ENCODE assay signal across 10 mouse cellular contexts in the genomic region with DNA sequence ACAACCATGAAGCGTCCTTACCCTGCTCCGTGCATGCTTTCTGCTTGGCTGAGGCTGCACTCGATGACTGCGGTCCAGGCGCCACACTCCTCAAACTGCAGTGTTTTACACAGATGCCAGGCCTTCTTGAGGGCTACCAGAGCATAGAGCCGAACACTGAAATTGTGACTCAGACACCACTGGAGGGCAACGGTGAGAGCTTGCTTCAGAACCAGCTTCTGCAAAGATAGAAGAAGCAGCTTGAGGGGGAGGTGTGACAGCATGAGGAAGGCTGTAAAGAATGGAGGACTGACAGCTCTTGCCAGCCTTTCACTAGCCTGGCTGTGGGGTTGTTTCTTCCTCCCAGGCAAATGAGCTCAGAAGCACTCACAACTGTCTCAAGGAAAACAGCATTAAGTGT. TPM values are rescaled to one million over a fixed set of nuclear protein-coding genes. Genes with fewer than 3 reads are reported as not detected.
A peak's percentile ranks its signal among the peaks of the same experiment; 100 is the strongest.
DNase-seq lines count a peak whose midpoint lies in the region; ATAC-seq and TF ChIP-seq lines count a peak whose summit lies in the region.
"Had no signal": no experiment of that assay in that cellular context is flagged by ENCODE, and none has a peak within 500 bp of the region (broad histone marks: within the 10 kb centered on the region; RNA-seq: fewer than 3 reads in every experiment).

No protein-coding gene starts in this region.

- DNase-seq in cerebellum, postnatal 10 days = peak; percentile 16 to 31
- no peak for DNase-seq in cerebellum, postnatal 36 days
- DNase-seq in midbrain, postnatal 0 days (ENCODE audit: low spot score) = peak; percentile 26
- DNase-seq in left cerebral cortex, postnatal 14 days (ENCODE audit: low spot score in 2 of 2) = peak; percentile 58 to 78
- DNase-seq in telencephalon, adult 2 months (ENCODE audit: low read depth, low spot score) = peak; percentile 80
- no peak for DNase-seq in gastrocnemius, postnatal 4 days (ENCODE audit: low spot score in 2 of 2)
- no peak for DNase-seq in hindbrain, embryonic 11.5 days (ENCODE audit: low spot score)
- DNase-seq: cerebellum, adult 9-10 months; liver, embryonic 13.5 days had no signal

- no peaks in the 10 kb centered on the region for H3K27me3 ChIP-seq in midbrain, postnatal 0 days (ENCODE audit: insufficient read depth, low read length)
- H3K27me3 ChIP-seq in midbrain, embryonic 15.5 days (replicated peaks) = no peaks in the 10 kb centered on the region
- no peaks in the 10 kb centered on the region for H3K27me3 ChIP-seq in hindbrain, embryonic 11.5 days (ENCODE audit: control insufficient read depth, insufficient read depth, low read length)
- H3K27me3 ChIP-seq: liver, embryonic 13.5 days had no signal

- H3K36me3 ChIP-seq in midbrain, postnatal 0 days (ENCODE audit: insufficient read depth, low read length) = peaks cover 53% of the 10 kb centered on the region
- H3K36me3 ChIP-seq in midbrain, embryonic 15.5 days (replicated peaks) = peaks cover 18% of the 10 kb centered on the region; the same call in 1 of the 2 replicates
- no peaks in the 10 kb centered on the region for H3K36me3 ChIP-seq in hindbrain, embryonic 11.5 days (ENCODE audit: control insufficient read depth, insufficient read depth, low read length)

- H3K4me3 ChIP-seq in midbrain, postnatal 0 days (ENCODE audit: low read depth, low read length) = no peak overlapping the region
- H3K4me3 ChIP-seq in midbrain, embryonic 15.5 days = no peak overlapping the region
- no peak overlapping the region for H3K4me3 ChIP-seq in hindbrain, embryonic 11.5 days (ENCODE audit: low read depth, low read length)
- H3K4me3 ChIP-seq: liver, embryonic 13.5 days had no signal

- H3K9me3 ChIP-seq in midbrain, postnatal 0 days (ENCODE audit: low read length) = no peaks in the 10 kb centered on the region
- H3K9me3 ChIP-seq in midbrain, embryonic 15.5 days = no peaks in the 10 kb centered on the region
- H3K9me3 ChIP-seq in hindbrain, embryonic 11.5 days (ENCODE audit: control insufficient read depth, low read length) = no peaks in the 10 kb centered on the region
- H3K9me3 ChIP-seq: liver, embryonic 13.5 days had no signal

- WGBS in midbrain, postnatal 0 days = 80% methylated on average over 7 of the region's 7 CpGs
- 85% methylated on average over 7 of the region's 7 CpGs for WGBS in midbrain, embryonic 15.5 days
- whole genome bisulfite sequencing in hindbrain, embryonic 11.5 days = 88% methylated on average over 7 of the region's 7 CpGs

- no peak overlapping the region for H3K4me2 ChIP-seq in midbrain, postnatal 0 days (ENCODE audit: low read depth, low read length, poor library complexity, severe bottlenecking)
- no peak overlapping the region for H3K4me2 ChIP-seq in midbrain, embryonic 15.5 days
- H3K4me2 ChIP-seq in hindbrain, embryonic 11.5 days (replicated peaks; ENCODE audit: low read depth, low read length) = no peak overlapping the region
- H3K4me2 ChIP-seq: liver, embryonic 13.5 days had no signal

- intact Hi-C loops in left cerebral cortex, postnatal 14 days (cut with DNase I) = no loop called here

- ATAC-seq in midbrain, postnatal 0 days (ENCODE audit: low FRiP score) = no peak
- no peak for ATAC-seq in midbrain, embryonic 15.5 days (replicated peaks)
- no peak for ATAC-seq in hindbrain, embryonic 11.5 days (ENCODE audit: low FRiP score)

- no peak overlapping the region for H3K27ac ChIP-seq in midbrain, postnatal 0 days (ENCODE audit: low read depth, low read length)
- H3K27ac ChIP-seq in midbrain, embryonic 15.5 days = no peak overlapping the region
- no peak overlapping the region for H3K27ac ChIP-seq in hindbrain, embryonic 11.5 days (ENCODE audit: low read depth, low read length)
- H3K27ac ChIP-seq: liver, embryonic 13.5 days had no signal

- H3K4me1 ChIP-seq in midbrain, postnatal 0 days (ENCODE audit: insufficient read depth, low read length) = no peaks in the 10 kb centered on the region
- no peaks in the 10 kb centered on the region for H3K4me1 ChIP-seq in midbrain, embryonic 15.5 days
- no peaks in the 10 kb centered on the region for H3K4me1 ChIP-seq in hindbrain, embryonic 11.5 days (replicated peaks; ENCODE audit: control insufficient read depth, insufficient read depth, low read length)
- H3K4me1 ChIP-seq: liver, embryonic 13.5 days had no signal

- peak; percentile 62 for TF ChIP-seq CTCF in midbrain, postnatal 0 days (IDR thresholded peaks at IDR 0.05)

- no peak overlapping the region for H3K9ac ChIP-seq in midbrain, postnatal 0 days (replicated peaks; ENCODE audit: low read length, poor library complexity, severe bottlenecking)
- H3K9ac ChIP-seq in midbrain, embryonic 15.5 days = no peak overlapping the region
- H3K9ac ChIP-seq in hindbrain, embryonic 11.5 days (ENCODE audit: low read depth, low read length) = no peak overlapping the region
- H3K9ac ChIP-seq: liver, embryonic 13.5 days had no signal

RNA-seq across cellular contexts. Expression of gene Coa6, which starts 11.5 kb away (rescaled TPM):
- total RNA-seq in midbrain, postnatal 0 days (2014; rRNA removed) = 11.2 and 22.8 TPM in 2 replicates
- polyA plus RNA-seq in midbrain, postnatal 0 days (2015; fragmentation: Nextera tagmentation; extraction: Ambion mirVana) = 44.9 and 45.1 TPM in 2 replicates
- 32.5 and 38.9 TPM in 2 replicates for polyA plus RNA-seq in midbrain, embryonic 15.5 days (2015; fragmentation: Nextera tagmentation; extraction: Ambion mirVana)
- total RNA-seq in left cerebral cortex, postnatal 14 days (2021) = 10 to 100 TPM; 27.4 to 30.5 TPM
- 10 to 100 TPM; 18.5 to 19.0 TPM for total RNA-seq in gastrocnemius, postnatal 4 days (2021)
- polyA plus RNA-seq in hindbrain, embryonic 11.5 days (2014; fragmentation: Nextera tagmentation; extraction: Ambion mirVana) = 46.8 and 50.7 TPM in 2 replicates

RNA-seq across cellular contexts. Expression of gene Tarbp1, which starts 41.0 kb away (rescaled TPM):
- 4.4 and 4.8 TPM in 2 replicates for total RNA-seq in midbrain, postnatal 0 days (2014; rRNA removed)
- polyA plus RNA-seq in midbrain, postnatal 0 days (2015; fragmentation: Nextera tagmentation; extraction: Ambion mirVana) = 1.2 and 1.3 TPM in 2 replicates
- polyA plus RNA-seq in midbrain, embryonic 15.5 days (2015; fragmentation: Nextera tagmentation; extraction: Ambion mirVana) = 1.5 and 1.8 TPM in 2 replicates
- 1 to 10 TPM; 3.5 to 4.1 TPM for total RNA-seq in left cerebral cortex, postnatal 14 days (2021)
- 1 to 10 TPM; 6.5 TPM for total RNA-seq in gastrocnemius, postnatal 4 days (2021)
- polyA plus RNA-seq in hindbrain, embryonic 11.5 days (2014; fragmentation: Nextera tagmentation; extraction: Ambion mirVana) = 2.3 and 2.4 TPM in 2 replicates

Comparison
In these comparisons a context has a peak if more than half of its experiments do, and no peak if none do; other contexts are left out.
1. DNase-seq: peak in cerebellum, postnatal 10 days (2 of 2), midbrain, postnatal 0 days (single experiment), left cerebral cortex, postnatal 14 days (2 of 2) and telencephalon, adult 2 months (single experiment); none in cerebellum, postnatal 36 days (0 of 2), gastrocnemius, postnatal 4 days (0 of 2) and hindbrain, embryonic 11.5 days (single experiment).